Comparison of ENCODE assay signal across 8 mouse cellular contexts in genomic region chr11:96553091-96553490, GRCm38 (mm10).
DNase-seq lines count a peak whose midpoint lies in the region; ATAC-seq and TF ChIP-seq lines count a peak whose summit lies in the region.

No protein-coding gene starts in this region.

- H3K36me3 ChIP-seq in forebrain, embryonic 16.5 days (ENCODE audit: control insufficient read depth, insufficient read depth) = no peaks in the 10 kb centered on the region
- no peaks in the 10 kb centered on the region for H3K36me3 ChIP-seq in intestine, embryonic 16.5 days (ENCODE audit: control insufficient read depth, insufficient read depth, low read length)

- no peaks in the 10 kb centered on the region for H3K9me3 ChIP-seq in forebrain, embryonic 16.5 days (ENCODE audit: control insufficient read depth, low read length)
- H3K9me3 ChIP-seq in intestine, embryonic 16.5 days (ENCODE audit: control insufficient read depth, low read length) = no peaks in the 10 kb centered on the region

- H3K4me2 ChIP-seq in forebrain, embryonic 16.5 days (ENCODE audit: low read length) = peak overlapping the region; percentile 35
- H3K4me2 ChIP-seq in intestine, embryonic 16.5 days (ENCODE audit: low read depth, low read length) = peak overlapping the region; percentile 22; the same call in 1 of the 2 replicates

- H3K4me1 ChIP-seq in forebrain, embryonic 16.5 days (replicated peaks; ENCODE audit: control insufficient read depth, insufficient read depth, low read length) = peaks cover 3% of the 10 kb centered on the region; the same call in 1 of the 2 replicates
- no peaks in the 10 kb centered on the region for H3K4me1 ChIP-seq in intestine, embryonic 16.5 days (ENCODE audit: control insufficient read depth, insufficient read depth, low read length)
- no peaks in the 10 kb centered on the region for H3K4me1 ChIP-seq in lung, adult 2 months (ENCODE audit: control insufficient read depth, insufficient read depth, low read length)

- no peak overlapping the region for H3K27ac ChIP-seq in left cerebral cortex, adult 2 months
- no peak overlapping the region for H3K27ac ChIP-seq in forebrain, embryonic 16.5 days (ENCODE audit: low read length)
- H3K27ac ChIP-seq in intestine, embryonic 16.5 days (ENCODE audit: low read length) = no peak overlapping the region

- WGBS in forebrain, embryonic 16.5 days = 18% methylated on average over 15 of the region's 15 CpGs
- 10% methylated on average over 15 of the region's 15 CpGs for WGBS in intestine, embryonic 16.5 days
- 17% methylated on average over 15 of the region's 15 CpGs for WGBS in lung, adult 2 months

- ATAC-seq in forebrain, embryonic 16.5 days = no peak
- ATAC-seq in intestine, embryonic 16.5 days = peak; percentile 5; the same call in 1 of the 2 replicates

- H3K27me3 ChIP-seq in forebrain, embryonic 16.5 days (replicated peaks; ENCODE audit: control insufficient read depth, insufficient read depth, low read length) = peaks cover 8% of the 10 kb centered on the region
- H3K27me3 ChIP-seq in intestine, embryonic 16.5 days (replicated peaks; ENCODE audit: control insufficient read depth, insufficient read depth, low read length) = peaks cover 5% of the 10 kb centered on the region; the same call in 1 of the 2 replicates

- no peak for TF ChIP-seq POLR2A in lung, adult 2 months (IDR thresholded peaks at IDR 0.05; ENCODE audit: borderline replicate concordance, extremely low read depth, low read depth, low read length)

- H3K9ac ChIP-seq in forebrain, embryonic 16.5 days (replicated peaks; ENCODE audit: low read depth, low read length) = no peak overlapping the region
- H3K9ac ChIP-seq in intestine, embryonic 16.5 days (ENCODE audit: low read depth, low read length) = no peak overlapping the region

- intact Hi-C loops in left cerebral cortex, adult 2 months (cut with DNase I) = loop anchor here (2.0 to 5.0 kb wide), 5 partner anchors 69 to 309 kb away; no protein-coding TSS in a partner anchor
- intact Hi-C loops in left cerebral cortex, postnatal 4 days (cut with DNase I) = loop anchor here (5.0 to 10.0 kb wide), 2 partner anchors 122 to 241 kb away; no protein-coding TSS in a partner anchor

- peak; percentile 13 to 16 for DNase-seq in left cerebral cortex, adult 2 months (ENCODE audit: extremely low spot score in 1 of 2, low spot score in 2 of 2)
- DNase-seq in left cerebral cortex, postnatal 4 days = no peak
- DNase-seq in adrenal gland, postnatal 36 days = peak; percentile 14 to 55
- DNase-seq in lung, adult 2 months = peak; percentile 10
- peak; percentile 67 for DNase-seq in retina, postnatal 1 day
- DNase-seq in gastrocnemius, postnatal 10 days = no peak

- no peak overlapping the region for H3K4me3 ChIP-seq in left cerebral cortex, adult 2 months
- H3K4me3 ChIP-seq in forebrain, embryonic 16.5 days (replicated peaks; ENCODE audit: low read length) = no peak overlapping the region
- no peak overlapping the region for H3K4me3 ChIP-seq in intestine, embryonic 16.5 days (ENCODE audit: low read length)
- no peak overlapping the region for H3K4me3 ChIP-seq in lung, adult 2 months (replicated peaks; ENCODE audit: extremely low read depth, low read depth, low read length)

- peak; percentile 73 for TF ChIP-seq CTCF in left cerebral cortex, adult 2 months (IDR thresholded peaks at IDR 0.05)
- peak; percentile 3; the same call in 1 of the 2 replicates for TF ChIP-seq CTCF in lung, adult 2 months (IDR thresholded peaks at IDR 0.05; ENCODE audit: insufficient read depth, low read length)

Comparison
In these comparisons a context has a peak if more than half of its experiments do, and no peak if none do; other contexts are left out.
1. DNase-seq: peak in left cerebral cortex, adult 2 months (2 of 2), adrenal gland, postnatal 36 days (2 of 2), lung, adult 2 months (single experiment) and retina, postnatal 1 day (single experiment); none in left cerebral cortex, postnatal 4 days (single experiment) and gastrocnemius, postnatal 10 days (single experiment).